Mouse (Mus musculus): ENCODE data around the gene D830030K20Rik. TPM values are rescaled to one million over a fixed set of nuclear protein-coding genes. Genes with fewer than 3 reads are reported as not detected.
"Not testable (repeated sequence)": the region's sequence is repeated elsewhere in the genome, so short reads cannot be mapped to it uniquely, and the experiment has no call there.

D830030K20Rik gene
- total RNA-seq (2015; ENCODE audit: low replicate concordance) (not detected in 2 replicates), total RNA-seq (2017; ENCODE audit: low replicate concordance) (not detected in 2 replicates)

GRCm38 (mm10) chr14:3208272-3209152, at the start of gene D830030K20Rik:
D830030K20Rik (plus strand) TSS chr14:3208488.
- not testable (repeated sequence) for ATAC-seq (replicated peaks; ENCODE audit: low FRiP score, poor library complexity, severe bottlenecking)

DNA sequence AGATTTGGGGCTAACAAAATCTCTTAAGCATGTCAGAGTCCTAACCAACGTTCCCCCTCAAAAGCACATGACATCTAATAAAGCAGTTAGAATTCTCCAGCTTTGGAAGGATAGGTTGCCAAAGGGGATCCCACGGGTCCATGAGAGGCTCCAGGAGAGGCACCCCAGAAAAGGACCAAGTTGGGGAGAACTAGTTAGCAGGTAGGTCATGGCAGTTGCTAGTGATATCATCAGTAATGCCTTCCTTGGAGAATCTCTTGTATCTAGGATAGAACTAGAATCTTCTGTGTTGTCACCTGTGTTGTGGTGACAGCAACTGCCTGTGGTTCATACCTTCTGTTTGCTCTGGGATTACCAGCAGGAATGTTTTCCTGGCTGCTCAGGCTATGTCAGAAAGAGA, 20.3 kb upstream of the D830030K20Rik start, which contains the start of gene Gm5795:
Gm5795 (plus strand) TSS at position 301 of the 400 bp plus-strand sequence.
- not testable (repeated sequence) for ATAC-seq (replicated peaks; ENCODE audit: low FRiP score, poor library complexity, severe bottlenecking)

GRCm38 (mm10) chr14:3209367-3209766, 1.1 kb downstream of the D830030K20Rik start:
- not testable (repeated sequence) for ATAC-seq (replicated peaks; ENCODE audit: low FRiP score, poor library complexity, severe bottlenecking)

DNA sequence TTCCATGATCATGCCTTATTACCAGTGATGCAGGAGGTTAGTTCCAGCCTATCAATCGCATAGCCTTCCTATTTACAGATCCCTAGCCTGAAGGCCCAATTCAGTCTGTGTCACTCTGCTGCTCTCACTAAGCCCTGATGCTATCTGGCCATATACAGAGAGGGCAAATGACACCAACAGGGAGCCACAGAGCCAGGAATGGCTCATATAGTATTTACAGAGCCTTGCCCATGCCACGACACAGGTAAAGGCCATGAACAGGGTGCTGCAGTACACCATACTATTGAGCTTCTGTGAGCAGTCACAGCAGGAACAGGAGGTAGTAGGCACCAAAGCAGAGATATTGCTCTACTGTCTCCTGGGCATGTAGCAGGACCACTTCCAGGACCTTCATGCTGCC, 54.2 kb downstream of the D830030K20Rik start:
- ATAC-seq (replicated peaks; ENCODE audit: low FRiP score, poor library complexity, severe bottlenecking): not testable (repeated sequence)

Other genes starting within 250 kb of the D830030K20Rik start
- not detected in 2 replicates for gene Gm2888, start 178.5 kb upstream of the D830030K20Rik start, total RNA-seq (2015; ENCODE audit: low replicate concordance)
- not detected in 2 replicates for gene Gm2888, start 178.5 kb upstream of the D830030K20Rik start, total RNA-seq (2017; ENCODE audit: low replicate concordance)
- gene Gm2897, start 159.2 kb upstream of the D830030K20Rik start, total RNA-seq (2015; ENCODE audit: low replicate concordance): not detected in 2 replicates
- gene Gm2897, start 159.2 kb upstream of the D830030K20Rik start, total RNA-seq (2017; ENCODE audit: low replicate concordance): not detected in 2 replicates
- gene Gm10340, start 74.5 kb upstream of the D830030K20Rik start, total RNA-seq (2015; ENCODE audit: low replicate concordance): not detected in 2 replicates
- not detected in 2 replicates for gene Gm10340, start 74.5 kb upstream of the D830030K20Rik start, total RNA-seq (2017; ENCODE audit: low replicate concordance)
- gene Gm5795, start 20.2 kb upstream of the D830030K20Rik start, total RNA-seq (2015; ENCODE audit: low replicate concordance): not detected in 2 replicates
- gene Gm5795, start 20.2 kb upstream of the D830030K20Rik start, total RNA-seq (2017; ENCODE audit: low replicate concordance): not detected in 2 replicates
- not detected in 2 replicates for gene Gm2956, start 124.1 kb downstream of the D830030K20Rik start, total RNA-seq (2015; ENCODE audit: low replicate concordance)
- not detected in 2 replicates for gene Gm2956, start 124.1 kb downstream of the D830030K20Rik start, total RNA-seq (2017; ENCODE audit: low replicate concordance)
- not detected in 2 replicates for gene Gm10413, start 186.6 kb downstream of the D830030K20Rik start, total RNA-seq (2015; ENCODE audit: low replicate concordance)
- gene Gm10413, start 186.6 kb downstream of the D830030K20Rik start, total RNA-seq (2017; ENCODE audit: low replicate concordance): not detected in 2 replicates
- not detected in 2 replicates for gene Gm10409, start 204.1 kb downstream of the D830030K20Rik start, total RNA-seq (2015; ENCODE audit: low replicate concordance)
- not detected in 2 replicates for gene Gm10409, start 204.1 kb downstream of the D830030K20Rik start, total RNA-seq (2017; ENCODE audit: low replicate concordance)
- not detected in 2 replicates for gene Gm3005, start 219.6 kb downstream of the D830030K20Rik start, total RNA-seq (2015; ENCODE audit: low replicate concordance)
- not detected in 2 replicates for gene Gm3005, start 219.6 kb downstream of the D830030K20Rik start, total RNA-seq (2017; ENCODE audit: low replicate concordance)
- not detected in 2 replicates for gene Gm10408, start 240.9 kb downstream of the D830030K20Rik start, total RNA-seq (2015; ENCODE audit: low replicate concordance)
- not detected in 2 replicates for gene Gm10408, start 240.9 kb downstream of the D830030K20Rik start, total RNA-seq (2017; ENCODE audit: low replicate concordance)